Mouse (Mus musculus): ENCODE measurements around the gene Ascl4.
A peak's percentile ranks its signal among the peaks of the same experiment; 100 is the strongest.

GRCm38 (mm10) chr10:85916498-85917309, 10.8 kb upstream of the Ascl4 start, which contains the start of gene Prdm4:
- TF ChIP-seq CTCF (IDR thresholded peaks at IDR 0.05; ENCODE audit: low read depth, low read length) (peak; percentile 21; the same call in 1 of the 2 replicates), POLR2A (IDR thresholded peaks at IDR 0.05; ENCODE audit: extremely low read depth, insufficient read depth, low read length) (no peak)
